Mouse (Mus musculus) neural tube, embryonic 14.5 days (tissue): ENCODE data around the gene Spag9. TPM values are rescaled to one million over a fixed set of nuclear protein-coding genes. Genes with fewer than 3 reads are reported as not detected.
"Not testable (repeated sequence)": the region's sequence is repeated elsewhere in the genome, so short reads cannot be mapped to it uniquely, and the experiment has no call there.

Experiments used
- ATAC-seq: fragments of 200-750 bp; cut with Nextera tagmentation; 2 replicates; pipeline ENCODE4 v1.8.0; 2017; ENCODE audit warnings: low read depth, mild to moderate bottlenecking, moderate TSS enrichment, moderate library complexity
- H3K27ac ChIP-seq: fragments of 300-500 bp; sonication (generic); 2 replicates; pipeline ENCODE4 v1.5.1; 2014; ENCODE audit warnings: low read depth, mild to moderate bottlenecking, control low read depth, low read length, moderate library complexity, mixed read lengths
- H3K27me3 ChIP-seq: fragments of 300-500 bp; sonication (generic); 2 replicates; pipeline ENCODE4 v1.6.1; 2014; ENCODE audit warnings: low read length; ENCODE audit not compliant: control insufficient read depth, insufficient read depth
- H3K36me3 ChIP-seq: fragments of 300-500 bp; sonication (generic); 2 replicates; pipeline ENCODE4 v1.6.1; 2014; ENCODE audit warnings: low read length, mixed read lengths; ENCODE audit not compliant: control insufficient read depth, insufficient read depth
- H3K4me1 ChIP-seq: fragments of 300-500 bp; sonication (generic); 2 replicates; pipeline ENCODE4 v1.6.1; 2014; ENCODE audit warnings: low read length; ENCODE audit not compliant: control insufficient read depth, insufficient read depth
- H3K4me2 ChIP-seq: fragments of 300-500 bp; sonication (generic); 2 replicates; pipeline ENCODE4 v1.6.1; 2014; ENCODE audit warnings: mild to moderate bottlenecking, low read depth, low read length, control low read depth
- H3K4me3 ChIP-seq: fragments of 300-500 bp; sonication (generic); 2 replicates; pipeline ENCODE4 v1.5.1; 2014; ENCODE audit warnings: low read depth, low read length, control low read depth, mixed read lengths
- H3K9ac ChIP-seq: fragments of 300-500 bp; sonication (generic); replicated peaks from 2 replicates; pipeline ENCODE4 v1.6.1; 2014; ENCODE audit warnings: low read depth, mild to moderate bottlenecking, control low read depth, low read length, mixed read lengths
- H3K9me3 ChIP-seq: fragments of 300-500 bp; sonication (generic); 2 replicates; pipeline ENCODE4 v1.6.1; 2016; ENCODE audit warnings: low read length; ENCODE audit not compliant: control insufficient read depth
- WGBS: fragments of 180-500 bp; shearing (Covaris S2); extraction: QIAGEN DNeasy Blood & Tissue Kit; methylation state at CpG from one replicate; pipeline ENCODE4 v1.1.7; 2014; 5-methylcytosine and 5-hydroxymethylcytosine counted together
- polyA plus RNA-seq: library from polyadenylated mRNA; unstranded; fragments of >200 nt; fragmentation: Nextera tagmentation; extraction: Ambion mirVana; gene quantifications from 2 replicates; pipeline ENCODE4 v1.2.1, GENCODE M21; 2014

Spag9 gene
- polyA plus RNA-seq, 1 experiment from 2014 or later: 126 TPM

- Histone ChIP-seq H3K27me3 (no peaks in the 10 kb centered on the region), H3K4me3 (no peak overlapping the region), H3K9ac (no peak overlapping the region), H3K4me2 (no peak overlapping the region), H3K27ac (no peak overlapping the region), H3K36me3 (peaks cover 18% of the 10 kb centered on the region), H3K4me1 (no peaks in the 10 kb centered on the region), H3K9me3 (no peaks in the 10 kb centered on the region)
- 93% methylated on average over 5 of the region's 5 CpGs for WGBS
- ATAC-seq: no peak
These were observed 68.0 kb downstream of the Spag9 start for GRCm38 (mm10) chr11:94063941-94064340.

GRCm38 (mm10) chr11:94070455-94070854 is 74.6 kb downstream of the Spag9 start:
- WGBS: 70% methylated on average over 2 of the region's 2 CpGs
- Histone ChIP-seq H3K27ac (no peak overlapping the region), H3K36me3 (peaks cover 13% of the 10 kb centered on the region; the same call in 1 of the 2 replicates)

GRCm38 (mm10) chr11:94073283-94073682 is 77.4 kb downstream of the Spag9 start:
- ATAC-seq: no peak
- Histone ChIP-seq H3K27me3 (no peaks in the 10 kb centered on the region), H3K4me3 (no peak overlapping the region), H3K9ac (no peak overlapping the region), H3K36me3 (peaks cover 8% of the 10 kb centered on the region; the same call in 1 of the 2 replicates), H3K4me2 (no peak overlapping the region), H3K27ac (no peak overlapping the region), H3K9me3 (no peaks in the 10 kb centered on the region), H3K4me1 (no peaks in the 10 kb centered on the region)
- WGBS: 94% methylated on average over 4 of the region's 4 CpGs

More at GRCm38 (mm10) chr11:94070455-94070854, 74.6 kb downstream of the Spag9 start:
- Histone ChIP-seq H3K4me2 (no peak overlapping the region), H3K4me3 (no peak overlapping the region), H3K9ac (no peak overlapping the region), H3K9me3 (no peaks in the 10 kb centered on the region), H3K4me1 (no peaks in the 10 kb centered on the region), H3K27me3 (no peaks in the 10 kb centered on the region)
- no peak for ATAC-seq

- H3K9ac ChIP-seq, H3K4me2 ChIP-seq, H3K27ac ChIP-seq, H3K4me3 ChIP-seq, ATAC-seq, H3K27me3 ChIP-seq, H3K9me3 ChIP-seq, H3K4me1 ChIP-seq: not testable (repeated sequence)
- WGBS: 89% methylated on average over 2 of the region's 2 CpGs
- peaks cover 78% of the 10 kb centered on the region for H3K36me3 ChIP-seq
These were observed 91.1 kb downstream of the Spag9 start for GRCm38 (mm10) chr11:94086966-94087365.

- H3K4me1 ChIP-seq: no peaks in the 10 kb centered on the region
- no peaks in the 10 kb centered on the region for H3K27me3 ChIP-seq
- peaks cover 74% of the 10 kb centered on the region for H3K36me3 ChIP-seq
- no peaks in the 10 kb centered on the region for H3K9me3 ChIP-seq
- ATAC-seq: no peak
- no peak overlapping the region for H3K9ac ChIP-seq
- 81% methylated on average over 4 of the region's 4 CpGs for WGBS
- no peak overlapping the region for H3K27ac ChIP-seq
- H3K4me2 ChIP-seq: no peak overlapping the region
- no peak overlapping the region for H3K4me3 ChIP-seq
These were observed 94.6 kb downstream of the Spag9 start for GRCm38 (mm10) chr11:94090496-94090895.

DNA sequence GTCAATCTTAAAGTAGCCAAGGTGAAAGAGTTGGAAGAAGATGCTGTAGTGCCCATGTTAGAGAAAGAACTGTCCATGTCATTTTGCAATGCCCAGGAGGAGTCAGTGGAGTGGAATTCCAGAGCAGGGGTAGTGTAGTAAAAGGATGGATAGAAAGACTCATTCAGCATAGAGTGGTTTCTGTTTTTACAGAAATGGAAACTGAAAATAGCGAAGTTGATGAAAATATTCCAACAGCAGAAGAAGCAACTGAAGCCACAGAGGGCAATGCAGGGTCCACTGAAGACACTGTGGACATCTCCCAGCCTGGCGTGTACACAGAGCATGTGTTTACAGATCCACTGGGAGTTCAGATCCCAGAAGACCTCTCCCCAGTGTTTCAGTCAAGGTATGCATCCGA is 101.6 kb downstream of the Spag9 start:
- H3K9ac ChIP-seq: no peak overlapping the region
- ATAC-seq: no peak
- H3K4me1 ChIP-seq: no peaks in the 10 kb centered on the region
- H3K4me3 ChIP-seq: no peak overlapping the region
- no peaks in the 10 kb centered on the region for H3K9me3 ChIP-seq
- WGBS: 91% methylated on average over 3 of the region's 3 CpGs
- H3K27me3 ChIP-seq: no peaks in the 10 kb centered on the region
- H3K36me3 ChIP-seq: peaks cover 75% of the 10 kb centered on the region
- H3K27ac ChIP-seq: no peak overlapping the region
- H3K4me2 ChIP-seq: no peak overlapping the region

GRCm38 (mm10) chr11:94098840-94099239 is 102.9 kb downstream of the Spag9 start:
- Histone ChIP-seq H3K36me3 (peaks cover 72% of the 10 kb centered on the region), H3K27ac (no peak overlapping the region), H3K4me2 (no peak overlapping the region), H3K4me1 (no peaks in the 10 kb centered on the region), H3K27me3 (no peaks in the 10 kb centered on the region), H3K4me3 (no peak overlapping the region), H3K9ac (no peak overlapping the region), H3K9me3 (no peaks in the 10 kb centered on the region)
- ATAC-seq: no peak
- 92% methylated on average over 5 of the region's 5 CpGs for WGBS

DNA sequence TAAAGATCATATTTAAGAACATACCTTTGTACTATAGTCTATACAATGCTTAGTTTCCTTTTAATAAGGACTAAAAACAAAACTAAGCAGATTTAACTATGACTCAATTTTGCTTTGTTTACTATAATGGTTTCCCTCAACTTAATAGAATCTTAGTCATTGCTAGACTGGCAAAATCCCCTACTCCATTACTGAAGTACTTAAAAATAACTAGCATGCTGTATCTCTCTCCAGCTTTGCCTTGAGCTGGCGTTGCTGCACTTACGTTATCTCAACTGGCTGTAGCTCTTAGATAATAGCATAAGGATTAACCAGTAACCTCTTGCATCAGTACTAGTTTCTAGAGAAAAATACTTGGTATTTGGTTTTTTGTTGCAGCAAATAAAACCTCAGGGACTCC is 117.9 kb downstream of the Spag9 start:
- H3K36me3 ChIP-seq: peaks cover 50% of the 10 kb centered on the region
- no peak overlapping the region for H3K9ac ChIP-seq

DNA sequence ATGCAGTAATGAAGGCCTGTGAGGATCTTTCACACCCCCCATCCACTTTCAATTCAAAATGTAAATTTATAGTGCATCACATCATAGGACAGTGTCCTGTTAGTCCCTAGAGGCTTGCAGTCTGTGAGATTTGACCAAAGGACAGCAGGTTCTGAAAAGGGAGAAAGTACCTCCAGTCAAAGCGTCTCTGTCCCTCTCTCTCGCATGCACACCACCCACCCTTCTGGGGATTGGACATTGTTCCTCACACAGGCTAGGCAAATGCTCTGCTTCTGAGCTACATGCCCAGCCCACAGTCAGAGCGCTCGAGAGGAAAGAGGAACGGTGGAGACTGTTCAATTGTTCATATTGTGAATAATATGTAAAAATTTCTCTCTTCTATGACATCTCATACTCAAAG is 119.5 kb downstream of the Spag9 start:
- ATAC-seq: no peak
- Histone ChIP-seq H3K27ac (no peak overlapping the region), H3K4me1 (no peaks in the 10 kb centered on the region), H3K9me3 (no peaks in the 10 kb centered on the region), H3K4me2 (no peak overlapping the region), H3K36me3 (peaks cover 55% of the 10 kb centered on the region), H3K4me3 (no peak overlapping the region), H3K27me3 (no peaks in the 10 kb centered on the region), H3K9ac (no peak overlapping the region)
- 96% methylated on average over 5 of the region's 5 CpGs for WGBS

More for the DNA sequence above, 117.9 kb downstream of the Spag9 start:
- WGBS: 92% methylated on average over 2 of the region's 2 CpGs
- Histone ChIP-seq H3K9me3 (no peaks in the 10 kb centered on the region), H3K27ac (no peak overlapping the region), H3K4me3 (no peak overlapping the region), H3K4me1 (no peaks in the 10 kb centered on the region), H3K4me2 (no peak overlapping the region), H3K27me3 (no peaks in the 10 kb centered on the region)
- no peak for ATAC-seq
